In the genomic region with DNA sequence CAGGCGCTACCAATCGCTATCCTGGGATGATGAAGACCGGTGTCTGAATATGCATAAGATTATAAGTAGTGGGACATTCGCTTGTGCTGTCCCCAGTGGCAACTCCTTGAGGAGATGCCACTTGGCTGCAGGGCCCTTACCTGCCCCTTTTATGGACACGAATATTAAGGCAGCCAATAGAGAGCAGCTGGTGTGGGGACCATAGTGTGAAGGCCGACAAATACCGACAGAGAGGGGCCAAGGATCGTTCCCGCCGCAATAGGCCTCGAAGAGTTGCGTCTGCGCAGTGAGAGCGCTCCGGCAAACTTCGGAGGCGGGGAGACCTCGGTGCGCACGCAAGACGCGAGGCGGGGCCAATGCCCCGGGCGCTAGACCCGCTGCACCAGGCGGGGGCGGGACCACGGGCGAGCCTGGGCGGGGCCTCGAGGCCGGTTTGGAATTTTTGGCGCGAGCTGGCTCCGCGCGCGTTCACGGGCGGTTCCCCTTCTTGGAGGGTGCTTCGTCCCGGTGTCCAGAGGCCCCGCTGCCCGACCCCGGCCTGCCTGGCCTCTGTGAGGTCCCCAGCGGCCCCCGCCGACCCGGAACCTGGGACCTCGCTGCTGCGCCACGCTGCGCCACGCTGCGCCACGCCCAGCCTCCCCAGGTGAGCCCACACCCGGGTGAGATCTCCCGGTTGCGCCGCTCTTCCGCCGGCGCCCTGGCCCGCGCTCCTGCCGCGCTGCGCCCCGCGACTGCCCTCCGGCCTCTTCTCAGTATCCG, we compare ENCODE assay signal across 8 mouse cellular contexts. TPM values are rescaled to one million over a fixed set of nuclear protein-coding genes. Genes with fewer than 3 reads are reported as not detected.
A peak's percentile ranks its signal among the peaks of the same experiment; 100 is the strongest.
DNase-seq lines count a peak whose midpoint lies in the region; ATAC-seq lines count a peak whose summit lies in the region.

A gene (plus strand): TSS at position 338 of the 759 bp plus-strand sequence.

- intact Hi-C loops in gastrocnemius, postnatal 14 days (cut with DNase I; ENCODE audit: low total_unique reads) = no loop called here
- intact Hi-C loops in left cerebral cortex, postnatal 10 days (cut with DNase I) = no loop called here

- peak; percentile 98 for ATAC-seq in inflammation-experienced regulatory T-cells, adult 6 months
- ATAC-seq in megakaryocyte-erythroid progenitor cell, adult 5-6 weeks (replicated peaks; ENCODE audit: low FRiP score, low TSS enrichment, poor library complexity, severe bottlenecking) = peak; percentile 89

- DNase-seq in adipocyte (ENCODE audit: low spot score) = peak; percentile 97
- DNase-seq in embryo, embryonic 10 days (ENCODE audit: low spot score) = peak; percentile 97
- peak; percentile 96 for DNase-seq in gastrocnemius, postnatal 14 days
- peak; percentile 90 to 97 for DNase-seq in left cerebral cortex, postnatal 10 days (ENCODE audit: extremely low spot score in 1 of 2, low spot score in 2 of 2)
- DNase-seq in right cerebral cortex, postnatal 25 days = peak; percentile 93
- peak; percentile 92 to 97 for DNase-seq in urinary bladder, postnatal 4 days (ENCODE audit: low spot score in 2 of 2)

RNA-seq across cellular contexts. Expression of the gene that starts here (rescaled TPM):
- 1 to 10 TPM; 2.1 to 2.3 TPM for total RNA-seq in gastrocnemius, postnatal 14 days (2021)
- polyA plus RNA-seq in inflammation-experienced regulatory T-cells, adult 6 months (2017; shearing (Covaris generic)) = 10 to 100 TPM in 2 of 3 experiments, 1 to 10 TPM in 1; 7.5 to 18.5 (median 11.3) TPM
- 1 to 10 TPM; 6.5 to 7.2 TPM for total RNA-seq in left cerebral cortex, postnatal 10 days (2021)
- total RNA-seq in megakaryocyte-erythroid progenitor cell, adult 5-6 weeks (2014; fragmentation: Nextera tagmentation) = 40.3 and 43.8 TPM in 2 replicates
- total RNA-seq in megakaryocyte-erythroid progenitor cell, adult 5-6 weeks (2017) = 8.1 and 10.6 TPM in 2 replicates

Comparison
In these comparisons a context has a peak if more than half of its experiments do, and no peak if none do; other contexts are left out.
1. Peak in every context shown above with its lines: DNase-seq and ATAC-seq.